Mouse (Mus musculus): ENCODE data around the gene Pola1. TPM values are rescaled to one million over a fixed set of nuclear protein-coding genes. Genes with fewer than 3 reads are reported as not detected.

Gene Pola1
- polyA plus RNA-seq, 1 experiment from 2014 or later, result 21.7 TPM

- no peaks in the 10 kb centered on the region for H3K36me3 ChIP-seq
- no peak overlapping the region for H3K27ac ChIP-seq (replicated peaks)
- no peaks in the 10 kb centered on the region for H3K4me1 ChIP-seq
- no peak for DNase-seq (ENCODE audit: low spot score)
- peaks cover 51% of the 10 kb centered on the region for H3K27me3 ChIP-seq (ENCODE audit: low read depth, poor library complexity, severe bottlenecking)
- 51% methylated on average over 3 of the region's 3 CpGs for WGBS
- H3K9me3 ChIP-seq (replicated peaks), result no peaks in the 10 kb centered on the region
- H3K4me3 ChIP-seq, result no peak overlapping the region
These were observed 356.3 kb downstream of the Pola1 start for GRCm38 (mm10) chrX:93275689-93276088.

Other genes starting within 250 kb of the Pola1 start
- gene Pcyt1b, start 22.7 kb upstream of the Pola1 start, polyA plus RNA-seq (2016; fragmentation: Nextera tagmentation; extraction: Ambion mirVana), result 4.1 and 8.0 TPM in 2 replicates
- 58.6 and 68.9 TPM in 2 replicates for gene Pdk3, start 200.0 kb upstream of the Pola1 start, polyA plus RNA-seq (2016; fragmentation: Nextera tagmentation; extraction: Ambion mirVana)

Measured in midbrain, embryonic 10.5 days (tissue).